28 mouse cellular contexts compared by ENCODE assay signal in genomic region chr9:53380595-53380994, GRCm38 (mm10). TPM values are rescaled to one million over a fixed set of nuclear protein-coding genes. Genes with fewer than 3 reads are reported as not detected.
"Had no signal": no experiment of that assay in that cellular context is flagged by ENCODE, and none has a peak within 500 bp of the region (broad histone marks: within the 10 kb centered on the region; RNA-seq: fewer than 3 reads in every experiment).

No protein-coding gene starts in this region.

- DNase-seq: gastrocnemius, postnatal 14 days; gastrocnemius, postnatal 36 days; heart, adult 11 months; heart, adult 2 months; heart, postnatal 14 days; heart, postnatal 36 days; kidney, adult 18-20 months; kidney, adult 8-10 months; kidney, postnatal 10 days; kidney, postnatal 25 days; kidney, postnatal 4 days; left cerebral cortex, postnatal 4 days had no signal

- H3K27me3 ChIP-seq: heart, embryonic 13.5 days; heart, embryonic 15.5 days; hindbrain, embryonic 15.5 days; limb, embryonic 13.5 days; limb, embryonic 15.5 days had no signal

- ATAC-seq: hindbrain, postnatal 0 days; intestine, embryonic 16.5 days; liver, embryonic 12.5 days had no signal

- H3K4me2 ChIP-seq: heart, embryonic 11.5 days; heart, embryonic 13.5 days; heart, embryonic 15.5 days; hindbrain, embryonic 13.5 days; hindbrain, embryonic 15.5 days; limb, embryonic 13.5 days; limb, embryonic 15.5 days; liver, embryonic 12.5 days had no signal

- H3K9ac ChIP-seq: heart, embryonic 13.5 days; heart, embryonic 15.5 days; hindbrain, embryonic 13.5 days; hindbrain, embryonic 15.5 days; limb, embryonic 13.5 days; limb, embryonic 15.5 days; liver, embryonic 12.5 days; liver, embryonic 14.5 days had no signal

- H3K36me3 ChIP-seq: heart, embryonic 13.5 days; heart, embryonic 15.5 days; hindbrain, embryonic 13.5 days; hindbrain, embryonic 15.5 days; limb, embryonic 13.5 days; limb, embryonic 15.5 days; liver, embryonic 12.5 days had no signal

- H3K27ac ChIP-seq: heart, adult 2 months; heart, embryonic 13.5 days; heart, embryonic 15.5 days; hindbrain, embryonic 13.5 days; hindbrain, embryonic 15.5 days; hindbrain, postnatal 0 days; layer of hippocampus, adult 2 months; left cerebral cortex, adult 2 months; limb, embryonic 13.5 days; limb, embryonic 15.5 days; liver, embryonic 12.5 days; liver, embryonic 14.5 days had no signal

- H3K4me3 ChIP-seq: heart, adult 2 months; heart, embryonic 13.5 days; heart, embryonic 15.5 days; hindbrain, embryonic 13.5 days; hindbrain, embryonic 15.5 days; layer of hippocampus, adult 2 months; left cerebral cortex, adult 2 months; limb, embryonic 13.5 days; limb, embryonic 15.5 days; liver, embryonic 12.5 days had no signal

- H3K9me3 ChIP-seq: heart, embryonic 13.5 days; heart, embryonic 15.5 days; hindbrain, embryonic 13.5 days; hindbrain, embryonic 15.5 days; limb, embryonic 13.5 days; limb, embryonic 15.5 days; liver, embryonic 12.5 days had no signal

RNA-seq across cellular contexts. Expression of gene 4930550C14Rik, which starts 21.5 kb away (rescaled TPM):
- total RNA-seq: gastrocnemius, adult 18-20 months; gastrocnemius, adult 8-10 months; gastrocnemius, postnatal 36 days; heart, adult 2 months; layer of hippocampus, adult 2 months; left cerebral cortex, postnatal 4 days had no signal
- polyA plus RNA-seq: liver, adult 2 months had no signal
